Mouse (Mus musculus): Measurements from ENCODE around the gene Adamtsl1. TPM values are rescaled to one million over a fixed set of nuclear protein-coding genes. Genes with fewer than 3 reads are reported as not detected.

Gene Adamtsl1
- polyA plus RNA-seq, 1 experiment from 2014 or later, result 14.2 TPM

- Histone ChIP-seq H3K27ac (ENCODE audit: low read depth) (no peak overlapping the region), H3K4me3 (ENCODE audit: low read depth, low read length) (no peak overlapping the region), H3K9me3 (ENCODE audit: low read depth, low read length) (no peaks in the 10 kb centered on the region), H3K4me1 (ENCODE audit: insufficient read depth) (no peaks in the 10 kb centered on the region), H3K36me3 (ENCODE audit: insufficient read depth) (no peaks in the 10 kb centered on the region), H3K9ac (no peak overlapping the region), H3K4me2 (no peak overlapping the region), H3K27me3 (ENCODE audit: insufficient read depth, low read length) (no peaks in the 10 kb centered on the region)
- TF ChIP-seq CTCF (IDR thresholded peaks at IDR 0.05; ENCODE audit: low read depth), result no peak
- no peak for ATAC-seq (ENCODE audit: insufficient read depth)
- 64% methylated on average over 7 of the region's 7 CpGs for WGBS
- DNase-seq, result no peak
Measured at GRCm38 (mm10) chr4:86396672-86397288, 882.8 kb downstream of the Adamtsl1 start.

- Histone ChIP-seq H3K4me1 (ENCODE audit: insufficient read depth) (no peaks in the 10 kb centered on the region), H3K9ac (no peak overlapping the region), H3K9me3 (ENCODE audit: low read depth, low read length) (no peaks in the 10 kb centered on the region), H3K4me2 (no peak overlapping the region), H3K4me3 (ENCODE audit: low read depth, low read length) (no peak overlapping the region), H3K27me3 (ENCODE audit: insufficient read depth, low read length) (no peaks in the 10 kb centered on the region), H3K36me3 (ENCODE audit: insufficient read depth) (no peaks in the 10 kb centered on the region), H3K27ac (ENCODE audit: low read depth) (no peak overlapping the region)
- ATAC-seq (ENCODE audit: insufficient read depth), result no peak
- DNase-seq, result no peak
- no peak for TF ChIP-seq CTCF (IDR thresholded peaks at IDR 0.05; ENCODE audit: low read depth)
- WGBS, result 81% methylated on average over 2 of the region's 2 CpGs
Measured at GRCm38 (mm10) chr4:86397470-86397869, 883.5 kb downstream of the Adamtsl1 start.

GRCm38 (mm10) chr4:86401116-86401515 lies 887.1 kb downstream of the Adamtsl1 start:
- Histone ChIP-seq H3K9ac (no peak overlapping the region), H3K27ac (ENCODE audit: low read depth) (no peak overlapping the region), H3K4me3 (ENCODE audit: low read depth, low read length) (no peak overlapping the region), H3K4me2 (no peak overlapping the region), H3K27me3 (ENCODE audit: insufficient read depth, low read length) (no peaks in the 10 kb centered on the region), H3K36me3 (ENCODE audit: insufficient read depth) (no peaks in the 10 kb centered on the region), H3K9me3 (ENCODE audit: low read depth, low read length) (no peaks in the 10 kb centered on the region), H3K4me1 (ENCODE audit: insufficient read depth) (peaks cover 3% of the 10 kb centered on the region; the same call in 1 of the 2 replicates)
- WGBS, result 35% methylated on average over 3 of the region's 3 CpGs
- no peak for ATAC-seq (ENCODE audit: insufficient read depth)
- TF ChIP-seq CTCF (IDR thresholded peaks at IDR 0.05; ENCODE audit: low read depth), result no peak
- no peak for DNase-seq

- H3K27me3 ChIP-seq (ENCODE audit: insufficient read depth, low read length), result no peaks in the 10 kb centered on the region
- no peak overlapping the region for H3K4me3 ChIP-seq (ENCODE audit: low read depth, low read length)
- no peaks in the 10 kb centered on the region for H3K9me3 ChIP-seq (ENCODE audit: low read depth, low read length)
- H3K4me2 ChIP-seq, result no peak overlapping the region
- ATAC-seq (ENCODE audit: insufficient read depth) (peak; percentile 70; the same call in 1 of the 2 replicates), DNase-seq (peak; percentile 57)
- TF ChIP-seq CTCF (IDR thresholded peaks at IDR 0.05; ENCODE audit: low read depth), result no peak
- H3K4me1 ChIP-seq (ENCODE audit: insufficient read depth), result peaks cover 12% of the 10 kb centered on the region
- 22% methylated on average over 7 of the region's 7 CpGs for WGBS
- H3K27ac ChIP-seq (ENCODE audit: low read depth), result no peak overlapping the region; the same call in 1 of the 2 replicates
- no peak overlapping the region for H3K9ac ChIP-seq
- H3K36me3 ChIP-seq (ENCODE audit: insufficient read depth), result no peaks in the 10 kb centered on the region
Measured at GRCm38 (mm10) chr4:86406501-86407199, 892.7 kb downstream of the Adamtsl1 start.

GRCm38 (mm10) chr4:86407200-86407527 lies 893.2 kb downstream of the Adamtsl1 start:
- Histone ChIP-seq H3K9ac (no peak overlapping the region), H3K36me3 (ENCODE audit: insufficient read depth) (no peaks in the 10 kb centered on the region), H3K27me3 (ENCODE audit: insufficient read depth, low read length) (no peaks in the 10 kb centered on the region), H3K27ac (ENCODE audit: low read depth) (no peak overlapping the region), H3K4me1 (ENCODE audit: insufficient read depth) (peaks cover 12% of the 10 kb centered on the region), H3K4me3 (ENCODE audit: low read depth, low read length) (no peak overlapping the region), H3K4me2 (no peak overlapping the region), H3K9me3 (ENCODE audit: low read depth, low read length) (no peaks in the 10 kb centered on the region)
- 72% methylated on average over 3 of the region's 3 CpGs for WGBS
- no peak for TF ChIP-seq CTCF (IDR thresholded peaks at IDR 0.05; ENCODE audit: low read depth)
- 0 out of 2 replicates have a peak, but pooled peaks have one; percentile 25 for ATAC-seq (ENCODE audit: insufficient read depth)
- no peak for DNase-seq

GRCm38 (mm10) chr4:86408421-86408820 lies 894.4 kb downstream of the Adamtsl1 start:
- H3K27ac ChIP-seq (ENCODE audit: low read depth), result no peak overlapping the region
- ATAC-seq (ENCODE audit: insufficient read depth) (no peak), DNase-seq (peak; percentile 54)
- H3K27me3 ChIP-seq (ENCODE audit: insufficient read depth, low read length), result no peaks in the 10 kb centered on the region
- no peak overlapping the region for H3K4me2 ChIP-seq
- H3K9me3 ChIP-seq (ENCODE audit: low read depth, low read length), result no peaks in the 10 kb centered on the region
- no peak for TF ChIP-seq CTCF (IDR thresholded peaks at IDR 0.05; ENCODE audit: low read depth)
- WGBS, result 43% methylated on average over 9 of the region's 9 CpGs
- H3K4me3 ChIP-seq (ENCODE audit: low read depth, low read length), result no peak overlapping the region
- peaks cover 12% of the 10 kb centered on the region for H3K4me1 ChIP-seq (ENCODE audit: insufficient read depth)
- no peak overlapping the region for H3K9ac ChIP-seq
- no peaks in the 10 kb centered on the region for H3K36me3 ChIP-seq (ENCODE audit: insufficient read depth)

GRCm38 (mm10) chr4:86410946-86411345 lies 897.0 kb downstream of the Adamtsl1 start:
- ATAC-seq (ENCODE audit: insufficient read depth), result no peak
- WGBS, result 74% methylated on average over 3 of the region's 3 CpGs

More at GRCm38 (mm10) chr4:86410946-86411345, 897.0 kb downstream of the Adamtsl1 start:
- H3K27me3 ChIP-seq (ENCODE audit: insufficient read depth, low read length), result no peaks in the 10 kb centered on the region
- H3K4me2 ChIP-seq, result no peak overlapping the region
- no peak overlapping the region for H3K9ac ChIP-seq
- H3K4me3 ChIP-seq (ENCODE audit: low read depth, low read length), result no peak overlapping the region
- peaks cover 10% of the 10 kb centered on the region; the same call in 1 of the 2 replicates for H3K4me1 ChIP-seq (ENCODE audit: insufficient read depth)
- DNase-seq, result peak; percentile 26
- H3K27ac ChIP-seq (ENCODE audit: low read depth), result no peak overlapping the region
- TF ChIP-seq CTCF (IDR thresholded peaks at IDR 0.05; ENCODE audit: low read depth), result no peak
- H3K9me3 ChIP-seq (ENCODE audit: low read depth, low read length), result no peaks in the 10 kb centered on the region
- H3K36me3 ChIP-seq (ENCODE audit: insufficient read depth), result no peaks in the 10 kb centered on the region
